Mouse (Mus musculus) liver, embryonic 11.5 days (tissue): ENCODE results near the gene Rhoa. TPM values are rescaled to one million over a fixed set of nuclear protein-coding genes. Genes with fewer than 3 reads are reported as not detected.
A peak's percentile ranks its signal among the peaks of the same experiment; 100 is the strongest.
"Not testable (repeated sequence)": the region's sequence is repeated elsewhere in the genome, so short reads cannot be mapped to it uniquely, and the experiment has no call there.

Experiments used
- ATAC-seq: fragments of 200-750 bp; cut with Nextera tagmentation; replicated peaks from 2 replicates; pipeline ENCODE4 v1.8.0; 2017; ENCODE audit warnings: moderate number of reproducible peaks, mild to moderate bottlenecking, moderate TSS enrichment, moderate library complexity; ENCODE audit not compliant: low FRiP score
- DNase-seq: peaks from one replicate; pipeline ENCODE4 v3.0.0-alpha.2; 2017; ENCODE audit warnings: low spot score
- H3K27ac ChIP-seq: fragments of 300-500 bp; sonication (generic); 2 replicates; pipeline ENCODE4 v1.5.1; 2014; ENCODE audit warnings: mild to moderate bottlenecking, low read depth, low read length, control low read depth
- H3K27me3 ChIP-seq: fragments of 300-500 bp; sonication (generic); replicated peaks from 2 replicates; pipeline ENCODE4 v1.6.1; 2014; ENCODE audit warnings: low read length, mixed read lengths; ENCODE audit not compliant: control insufficient read depth, insufficient read depth
- H3K36me3 ChIP-seq: fragments of 300-500 bp; sonication (generic); 2 replicates; pipeline ENCODE4 v1.6.1; 2014; ENCODE audit warnings: mild to moderate bottlenecking, low read length, moderate library complexity, mixed read lengths; ENCODE audit not compliant: control insufficient read depth, insufficient read depth
- H3K4me1 ChIP-seq: fragments of 300-500 bp; sonication (generic); replicated peaks from 2 replicates; pipeline ENCODE4 v1.6.1; 2014; ENCODE audit warnings: low read length, mixed read lengths; ENCODE audit not compliant: control insufficient read depth, insufficient read depth
- H3K4me2 ChIP-seq: fragments of 300-500 bp; sonication (generic); 2 replicates; pipeline ENCODE4 v1.6.1; 2014; ENCODE audit warnings: mild to moderate bottlenecking, control low read depth, moderate library complexity
- H3K4me3 ChIP-seq: fragments of 300-500 bp; sonication (generic); 2 replicates; pipeline ENCODE4 v1.5.1; 2014; ENCODE audit warnings: low read depth, low read length, control low read depth
- H3K9ac ChIP-seq: fragments of 300-500 bp; sonication (generic); 2 replicates; pipeline ENCODE4 v1.6.1; 2014; ENCODE audit warnings: low read depth, low read length, control low read depth
- H3K9me3 ChIP-seq: fragments of 300-500 bp; sonication (generic); 2 replicates; pipeline ENCODE4 v1.6.1; 2016; ENCODE audit warnings: low read length, inconsistent platforms, mixed read lengths; ENCODE audit not compliant: control insufficient read depth
- WGBS: fragments of 180-500 bp; shearing (Covaris S2); extraction: QIAGEN DNeasy Blood & Tissue Kit; methylation state at CpG from one replicate; pipeline ENCODE4 v1.1.7; 2014; 5-methylcytosine and 5-hydroxymethylcytosine counted together
- polyA plus RNA-seq: library from polyadenylated mRNA; unstranded; fragments of >200 nt; fragmentation: Nextera tagmentation; extraction: Ambion mirVana; gene quantifications from 2 replicates; pipeline ENCODE4 v1.2.1, GENCODE M21; 2014

The Rhoa gene
- polyA plus RNA-seq, 1 experiment from 2014 or later, result 264 TPM

DNA sequence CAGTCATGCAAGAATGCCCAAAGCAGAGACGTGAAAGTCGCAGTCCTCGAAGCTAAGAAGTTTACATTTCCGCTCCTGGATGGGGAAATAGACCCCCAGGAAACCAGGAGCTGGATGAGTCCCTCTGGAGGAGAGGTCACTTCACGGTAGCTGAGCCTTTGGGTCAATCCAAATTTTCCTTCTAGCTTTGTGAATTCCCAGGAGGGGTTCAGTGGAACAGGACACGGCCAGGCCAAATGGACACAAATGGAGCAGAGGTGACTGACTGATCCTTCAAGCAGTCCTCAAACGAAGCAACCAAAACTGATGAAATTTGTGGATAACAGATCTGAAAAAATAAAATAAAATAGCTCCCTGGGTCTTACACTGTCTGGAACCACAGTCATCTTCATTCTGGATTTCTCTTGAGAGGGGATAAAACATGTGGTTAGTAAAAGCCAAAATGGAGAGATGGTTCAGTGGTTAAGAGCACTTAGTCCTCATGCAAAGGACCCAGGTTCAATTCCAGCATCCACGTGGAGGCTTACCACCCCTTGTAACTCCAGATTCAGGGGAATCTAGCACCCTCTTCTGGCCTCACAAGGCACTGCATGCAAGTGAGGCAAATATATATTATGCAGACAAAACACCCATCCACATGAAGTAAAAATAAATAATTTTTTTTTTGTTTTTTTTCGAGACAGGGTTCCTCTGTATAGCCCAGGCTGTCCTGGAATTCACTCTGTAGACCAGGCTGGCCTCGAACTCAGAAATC is 27.1 kb upstream of the Rhoa start:
- Histone ChIP-seq H3K27ac (no peak overlapping the region), H3K4me2 (no peak overlapping the region), H3K4me1 (no peaks in the 10 kb centered on the region), H3K9ac (no peak overlapping the region), H3K36me3 (no peaks in the 10 kb centered on the region), H3K27me3 (no peaks in the 10 kb centered on the region), H3K9me3 (no peaks in the 10 kb centered on the region), H3K4me3 (no peak overlapping the region)
- ATAC-seq (no peak), DNase-seq (no peak)
- 67% methylated on average over 10 of the region's 10 CpGs for WGBS

DNA sequence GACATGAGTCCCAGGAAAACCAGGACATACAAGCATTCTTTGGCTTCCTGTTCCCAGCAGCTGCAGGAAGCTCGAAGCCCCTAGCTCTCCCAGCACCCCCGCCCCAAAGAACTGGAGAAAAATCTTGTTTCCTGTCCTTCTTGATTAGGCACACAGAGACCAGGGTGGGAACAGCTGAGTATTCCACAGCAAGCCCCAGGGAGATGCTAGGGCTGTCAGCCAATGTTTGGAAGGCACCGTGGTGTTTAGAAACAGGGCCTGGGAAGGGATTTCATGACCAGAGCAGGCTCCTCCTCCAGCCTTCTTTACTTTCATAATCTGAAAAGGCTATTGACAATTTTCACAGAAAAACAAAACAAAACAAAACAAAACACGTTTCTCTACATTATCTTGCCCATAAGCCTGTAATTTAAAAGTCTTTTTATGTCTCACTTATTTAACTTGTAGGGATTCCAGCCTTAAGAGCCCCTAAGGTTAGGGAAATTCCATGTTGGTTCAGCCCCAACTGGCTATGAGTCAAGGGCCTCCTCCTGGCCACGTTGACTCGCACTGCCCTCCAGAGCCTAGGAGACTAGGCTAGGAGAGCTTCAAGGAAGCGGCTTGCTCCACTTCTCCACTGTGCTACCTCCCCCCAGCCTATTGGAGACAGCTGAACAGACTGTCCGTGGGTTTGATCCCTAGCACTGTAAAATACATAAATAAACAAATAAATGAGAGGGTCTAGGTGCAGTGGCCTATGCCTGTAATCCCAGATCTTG is 25.7 kb upstream of the Rhoa start:
- Histone ChIP-seq H3K9me3 (no peaks in the 10 kb centered on the region), H3K4me3 (no peak overlapping the region), H3K4me2 (no peak overlapping the region), H3K9ac (no peak overlapping the region), H3K4me1 (no peaks in the 10 kb centered on the region), H3K27ac (no peak overlapping the region), H3K27me3 (no peaks in the 10 kb centered on the region), H3K36me3 (no peaks in the 10 kb centered on the region)
- no peak for ATAC-seq
- 32% methylated on average over 8 of the region's 8 CpGs for WGBS
- DNase-seq, result no peak

DNA sequence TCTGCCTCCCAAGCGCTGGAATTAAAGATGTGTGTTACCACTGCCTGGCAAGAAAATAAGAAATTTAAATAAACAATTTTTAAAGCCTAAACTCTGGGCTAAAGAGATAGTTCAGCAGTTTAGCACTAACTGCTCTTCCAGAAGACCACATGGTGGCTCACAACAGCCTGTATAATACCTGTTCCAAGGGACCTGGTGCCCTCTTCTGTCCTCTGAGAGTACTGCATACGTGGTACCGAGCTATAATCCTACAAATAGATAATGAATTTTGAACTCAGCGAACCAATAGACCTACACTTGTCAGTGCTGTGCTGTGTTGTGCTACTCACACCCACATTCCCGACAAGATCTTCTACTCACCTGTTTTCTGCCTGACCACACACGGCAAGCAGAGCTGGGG is 21.5 kb upstream of the Rhoa start:
- no peak overlapping the region for H3K4me3 ChIP-seq
- H3K27ac ChIP-seq, result no peak overlapping the region
- ATAC-seq (peak; percentile 86), DNase-seq (peak; percentile 58)
- H3K36me3 ChIP-seq, result no peaks in the 10 kb centered on the region
- H3K9me3 ChIP-seq, result no peaks in the 10 kb centered on the region
- no peaks in the 10 kb centered on the region; the same call in 1 of the 2 replicates for H3K4me1 ChIP-seq
- no peaks in the 10 kb centered on the region for H3K27me3 ChIP-seq
- H3K9ac ChIP-seq, result no peak overlapping the region
- 8% methylated on average over 6 of the region's 6 CpGs for WGBS
- no peak overlapping the region for H3K4me2 ChIP-seq

DNA sequence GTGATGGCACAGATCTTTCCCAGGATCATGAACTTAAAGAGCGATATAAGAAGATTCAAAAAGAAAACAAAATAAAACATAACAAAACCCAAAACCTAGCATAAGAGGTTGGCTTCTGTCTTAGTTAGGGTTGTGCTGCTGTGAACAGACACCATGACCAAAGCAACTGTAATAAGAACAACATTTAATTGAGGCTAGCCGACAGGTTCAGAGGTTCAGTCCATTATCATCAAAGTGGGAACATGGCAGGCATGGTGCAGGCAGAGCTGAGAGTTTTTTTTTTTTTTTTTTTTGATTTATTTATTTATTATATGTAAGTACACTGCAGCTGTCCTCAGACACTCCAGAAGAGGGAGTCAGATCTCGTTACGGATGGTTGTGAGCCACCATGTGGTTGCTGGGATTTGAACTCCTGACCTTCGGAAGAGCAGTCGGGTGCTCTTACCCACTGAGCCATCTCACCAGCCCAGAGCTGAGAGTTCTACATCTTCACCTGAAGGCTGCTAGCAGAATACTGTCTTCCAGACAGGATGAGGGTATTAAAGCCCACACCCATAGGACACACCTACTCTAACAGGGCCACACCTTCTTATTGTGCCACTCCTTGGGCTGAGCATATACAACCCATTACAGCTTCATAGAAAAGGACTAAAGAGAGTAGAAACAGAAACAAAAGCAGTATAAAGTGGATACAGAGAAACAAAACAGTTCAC is 18.2 kb upstream of the Rhoa start:
- not testable (repeated sequence) for H3K4me2 ChIP-seq, H3K27ac ChIP-seq, H3K9ac ChIP-seq, H3K27me3 ChIP-seq, ATAC-seq, H3K36me3 ChIP-seq, DNase-seq, H3K4me3 ChIP-seq, H3K4me1 ChIP-seq, H3K9me3 ChIP-seq
- WGBS, result 89% methylated on average over 4 of the region's 6 CpGs

DNA sequence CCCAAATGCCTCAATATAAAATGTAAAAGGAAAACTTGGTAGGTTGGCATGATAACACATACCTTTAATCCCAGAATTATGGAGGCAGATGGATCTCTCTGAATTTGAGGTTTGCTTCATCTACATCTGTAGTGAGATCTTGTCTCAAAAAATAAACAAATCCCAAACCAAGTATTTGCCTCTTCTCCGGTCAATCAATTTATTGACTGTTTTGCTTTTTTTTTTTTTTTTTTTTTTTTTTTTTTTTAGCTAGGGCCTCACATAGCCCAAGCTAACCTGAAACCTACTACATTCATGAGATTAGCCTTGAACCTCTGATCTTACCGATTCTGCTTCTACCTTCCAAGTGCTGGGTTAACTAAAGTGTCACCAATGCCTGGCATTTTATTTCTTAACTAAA is 16.6 kb upstream of the Rhoa start:
- Histone ChIP-seq H3K4me2 (peak overlapping the region; percentile 59), H3K4me3 (peak overlapping the region; percentile 50; the same call in 1 of the 2 replicates), H3K36me3 (0 out of 2 replicates have a peak, but pooled peaks cover under 1% of the 10 kb centered on the region), H3K9me3 (no peaks in the 10 kb centered on the region), H3K27ac (no peak overlapping the region), H3K9ac (no peak overlapping the region), H3K4me1 (peaks cover 6% of the 10 kb centered on the region), H3K27me3 (no peaks in the 10 kb centered on the region)
- DNase-seq, result no peak
- WGBS, result 57% methylated on average over 2 of the region's 2 CpGs
- no peak for ATAC-seq

DNA sequence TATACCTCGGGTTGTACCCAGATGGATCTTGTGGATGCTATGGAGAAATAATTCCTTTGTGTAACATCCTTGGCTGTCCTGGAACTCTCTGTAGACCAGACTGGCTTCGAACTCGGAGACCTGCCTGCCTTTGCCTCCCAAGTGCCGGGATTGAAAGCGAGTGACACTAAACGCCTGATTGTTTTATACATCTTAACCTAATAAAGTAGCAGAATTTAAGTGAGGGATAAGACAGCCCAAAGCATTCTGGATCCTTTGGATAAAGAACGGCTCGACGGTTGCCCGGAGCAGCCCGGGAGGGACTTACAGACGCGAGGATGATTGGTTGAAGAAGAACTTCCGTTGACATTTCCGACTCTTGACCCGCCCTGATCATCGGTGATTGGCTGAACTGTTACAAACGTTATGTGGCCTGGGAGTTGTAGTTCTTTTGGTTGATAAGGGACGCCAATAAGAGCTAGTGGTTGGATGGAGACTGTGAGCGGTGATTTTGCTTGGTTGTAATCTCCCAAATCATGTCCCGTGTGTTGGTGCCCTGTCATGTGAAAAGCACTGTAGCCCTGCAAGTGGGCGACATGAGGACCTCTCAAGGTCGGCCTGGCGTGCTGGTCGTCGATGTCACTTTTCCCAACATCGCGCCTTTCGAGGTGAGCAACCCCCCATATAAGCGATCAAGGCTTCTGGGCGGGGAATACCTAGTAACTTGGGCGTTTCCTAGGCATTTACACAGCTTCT is 15.7 kb upstream of the Rhoa start, which contains the start of gene Nicn1:
Gene Nicn1 (plus strand): TSS at position 414 of the 735 bp plus-strand sequence.
- Histone ChIP-seq H3K4me3 (peak within 1 kb of the TSS; percentile 50), H3K9ac (peak within 1 kb of the TSS; percentile 61), H3K27me3 (no peaks in the 10 kb centered on the region), H3K4me2 (peak within 1 kb of the TSS; percentile 59), H3K4me1 (peaks cover 6% of the 10 kb centered on the region), H3K9me3 (no peaks in the 10 kb centered on the region), H3K27ac (no peak within 1 kb of the TSS), H3K36me3 (0 out of 2 replicates have a peak, but pooled peaks cover 3% of the 10 kb centered on the region)
- peak; percentile 98 for ATAC-seq
- whole genome bisulfite sequencing, result 1% methylated on average over 32 of the region's 32 CpGs
- peak; percentile 81 for DNase-seq

DNA sequence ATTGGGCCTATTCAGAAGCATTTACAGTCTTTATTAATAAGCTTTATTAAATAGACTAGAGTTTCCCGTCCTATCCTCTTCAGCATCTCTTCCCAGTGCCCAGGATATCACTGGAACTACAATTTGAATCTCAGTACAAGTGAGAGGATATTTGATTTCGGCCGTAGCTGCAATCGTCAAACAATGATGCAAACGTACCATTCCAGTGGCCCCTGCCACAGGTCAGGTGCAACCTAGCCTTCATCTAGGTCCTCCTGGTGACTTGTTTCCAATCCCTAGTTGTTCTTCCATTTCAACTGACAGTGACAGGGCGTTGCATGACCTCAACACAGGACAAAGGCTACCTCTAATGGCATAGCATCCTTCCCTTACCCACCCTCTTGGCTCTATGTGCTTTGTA is 15.2 kb upstream of the Rhoa start:
- Histone ChIP-seq H3K4me1 (peaks cover 6% of the 10 kb centered on the region), H3K4me2 (peak overlapping the region; percentile 59), H3K27ac (no peak overlapping the region), H3K27me3 (no peaks in the 10 kb centered on the region), H3K9me3 (no peaks in the 10 kb centered on the region), H3K4me3 (peak overlapping the region; percentile 50), H3K36me3 (0 out of 2 replicates have a peak, but pooled peaks cover 3% of the 10 kb centered on the region), H3K9ac (0 out of 2 replicates have a peak overlapping the region, but pooled peaks have one; percentile 22)
- 47% methylated on average over 6 of the region's 6 CpGs for WGBS
- ATAC-seq, result no peak
- no peak for DNase-seq
